Mouse (Mus musculus) olfactory bulb, adult 2 months (tissue): Measurements from ENCODE around the gene Fgfr2. TPM values are rescaled to one million over a fixed set of nuclear protein-coding genes. Genes with fewer than 3 reads are reported as not detected.
A peak's percentile ranks its signal among the peaks of the same experiment; 100 is the strongest.

ENCODE experiments used
- H3K27ac ChIP-seq: fragments of 200-500 bp; 2 replicates; pipeline ENCODE4 v1.5.1; 2012; ENCODE audit warnings: low read depth, low read length; ENCODE audit not compliant: insufficient read depth
- H3K4me1 ChIP-seq: fragments of 200-500 bp; 2 replicates; pipeline ENCODE4 v1.6.1; 2012; ENCODE audit warnings: low read length; ENCODE audit not compliant: control insufficient read depth, insufficient read depth
- H3K4me3 ChIP-seq: fragments of 200-500 bp; 2 replicates; pipeline ENCODE4 v1.5.1; 2012; ENCODE audit warnings: mild to moderate bottlenecking, low read depth, low read length, moderate library complexity; ENCODE audit not compliant: insufficient read depth
- CTCF ChIP-seq: fragments of 200-500 bp; IDR thresholded peaks from 2 replicates; pipeline ENCODE4 v1.5.1; 2012; ENCODE audit warnings: low read depth, mild to moderate bottlenecking, low read length, moderate library complexity; ENCODE audit not compliant: insufficient read depth
- POLR2A ChIP-seq: fragments of 200-500 bp; IDR thresholded peaks from 2 replicates; pipeline ENCODE4 v1.6.1; 2012; ENCODE audit warnings: mild to moderate bottlenecking, low read depth, low read length, moderate library complexity; ENCODE audit not compliant: insufficient read depth
- WGBS: fragments of 180-500 bp; shearing (Covaris S2); methylation state at CpG from one replicate; pipeline ENCODE4 v1.1.7; 2018; 5-methylcytosine and 5-hydroxymethylcytosine counted together
- polyA plus RNA-seq: library from polyadenylated mRNA; stranded (reverse); fragments of >200 nt; gene quantifications from 2 replicates; pipeline ENCODE4 v1.2.4, GENCODE M21; 2012; ENCODE audit warnings: low replicate concordance; ENCODE audit not compliant: missing spikeins, insufficient read depth, insufficient read length

The Fgfr2 gene
- polyA plus RNA-seq, 1 experiment: not detected

GRCm38 (mm10) chr7:130555597-130555996, 2567.6 kb downstream of the Fgfr2 start:
- H3K4me1 ChIP-seq: peaks cover 3% of the 10 kb centered on the region; the same call in 1 of the 2 replicates
- 41% methylated on average over 5 of the region's 5 CpGs for WGBS
- TF ChIP-seq CTCF (no peak), POLR2A (no peak)
- H3K27ac ChIP-seq: no peak overlapping the region
- H3K4me3 ChIP-seq: no peak overlapping the region

- Histone ChIP-seq H3K4me3 (no peak overlapping the region), H3K27ac (no peak overlapping the region), H3K4me1 (peaks cover 3% of the 10 kb centered on the region; the same call in 1 of the 2 replicates)
- TF ChIP-seq CTCF (no peak), POLR2A (no peak)
- WGBS: 64% methylated on average over 4 of the region's 4 CpGs
These were observed 2569.8 kb downstream of the Fgfr2 start for GRCm38 (mm10) chr7:130553321-130553720.

- H3K27ac ChIP-seq: no peak overlapping the region
- H3K4me3 ChIP-seq: no peak overlapping the region
- 61% methylated on average over 5 of the region's 5 CpGs for WGBS
- H3K4me1 ChIP-seq: peaks cover 3% of the 10 kb centered on the region; the same call in 1 of the 2 replicates
- TF ChIP-seq CTCF: no peak
- TF ChIP-seq POLR2A: no peak
These were observed 2570.4 kb downstream of the Fgfr2 start for GRCm38 (mm10) chr7:130552780-130553179.

GRCm38 (mm10) chr7:130547635-130548175, 2575.4 kb downstream of the Fgfr2 start:
- no peak for TF ChIP-seq CTCF
- no peak for TF ChIP-seq POLR2A
- 86% methylated on average over 12 of the region's 12 CpGs for WGBS
- no peak overlapping the region for H3K4me3 ChIP-seq
- no peak overlapping the region for H3K27ac ChIP-seq
- peaks cover 4% of the 10 kb centered on the region; the same call in 1 of the 2 replicates for H3K4me1 ChIP-seq

GRCm38 (mm10) chr7:130546791-130547484, 2576.2 kb downstream of the Fgfr2 start:
- TF ChIP-seq POLR2A: no peak; the same call in none of the 2 replicates
- TF ChIP-seq CTCF: peak; percentile 67
- peaks cover 3% of the 10 kb centered on the region; the same call in 1 of the 2 replicates for H3K4me1 ChIP-seq
- H3K27ac ChIP-seq: peak overlapping the region; percentile 85
- peak overlapping the region; percentile 94 for H3K4me3 ChIP-seq
- WGBS: under 1% methylated on average over 84 of the region's 84 CpGs

GRCm38 (mm10) chr7:130546421-130546790, 2576.7 kb downstream of the Fgfr2 start:
- 2% methylated on average over 7 of the region's 7 CpGs for WGBS
- Histone ChIP-seq H3K4me3 (peak overlapping the region; percentile 94), H3K4me1 (peaks cover 3% of the 10 kb centered on the region; the same call in 1 of the 2 replicates), H3K27ac (peak overlapping the region; percentile 85)
- no peak for TF ChIP-seq POLR2A
- no peak for TF ChIP-seq CTCF

- Histone ChIP-seq H3K27ac (peak overlapping the region; percentile 85; the same call in 1 of the 2 replicates), H3K4me3 (no peak overlapping the region), H3K4me1 (peaks cover 3% of the 10 kb centered on the region; the same call in 1 of the 2 replicates)
- 29% methylated on average over 3 of the region's 3 CpGs for WGBS
- no peak for TF ChIP-seq POLR2A
- no peak for TF ChIP-seq CTCF
These were observed 2577.3 kb downstream of the Fgfr2 start for GRCm38 (mm10) chr7:130545893-130546292.

GRCm38 (mm10) chr7:130545401-130545800, 2577.7 kb downstream of the Fgfr2 start:
- Histone ChIP-seq H3K27ac (no peak overlapping the region), H3K4me1 (peaks cover 3% of the 10 kb centered on the region; the same call in 1 of the 2 replicates), H3K4me3 (no peak overlapping the region)
- 85% methylated on average over 5 of the region's 5 CpGs for WGBS
- TF ChIP-seq CTCF (no peak), POLR2A (no peak)

- H3K4me1 ChIP-seq: peaks cover 3% of the 10 kb centered on the region; the same call in 1 of the 2 replicates
- no peak overlapping the region for H3K4me3 ChIP-seq
- WGBS: 97% methylated on average over 4 of the region's 4 CpGs
- no peak overlapping the region for H3K27ac ChIP-seq
- TF ChIP-seq POLR2A: no peak
- no peak for TF ChIP-seq CTCF
These were observed 2580.0 kb downstream of the Fgfr2 start for GRCm38 (mm10) chr7:130543181-130543580.

GRCm38 (mm10) chr7:130540176-130540575, 2583.0 kb downstream of the Fgfr2 start:
- WGBS: 75% methylated on average over 7 of the region's 7 CpGs
- H3K4me3 ChIP-seq: no peak overlapping the region
- no peak for TF ChIP-seq POLR2A
- no peak for TF ChIP-seq CTCF
- H3K27ac ChIP-seq: no peak overlapping the region
- no peaks in the 10 kb centered on the region for H3K4me1 ChIP-seq
